ENCODE assay signal across 12 mouse cellular contexts in genomic region chr14:118363391-118363821, GRCm38 (mm10).
DNase-seq lines count a peak whose midpoint lies in the region; ATAC-seq and TF ChIP-seq lines count a peak whose summit lies in the region.
"Had no signal": no experiment of that assay in that cellular context is flagged by ENCODE, and none has a peak within 500 bp of the region (broad histone marks: within the 10 kb centered on the region; RNA-seq: fewer than 3 reads in every experiment).

No protein-coding gene starts in this region.

- no peak overlapping the region; the same call in 1 of the 2 replicates for H3K4me2 ChIP-seq in embryonic facial prominence, embryonic 11.5 days (ENCODE audit: low read depth, low read length)
- H3K4me2 ChIP-seq in limb, embryonic 13.5 days (replicated peaks) = peak overlapping the region; percentile 59
- H3K4me2 ChIP-seq: lung, embryonic 15.5 days; midbrain, embryonic 12.5 days had no signal

- peaks cover 45% of the 10 kb centered on the region for H3K4me1 ChIP-seq in E14TG2a.4 (replicated peaks; ENCODE audit: low read depth, low read length)
- no peaks in the 10 kb centered on the region for H3K4me1 ChIP-seq in embryonic facial prominence, embryonic 11.5 days (ENCODE audit: control insufficient read depth, insufficient read depth, low read length)
- H3K4me1 ChIP-seq in limb, embryonic 13.5 days = peaks cover 20% of the 10 kb centered on the region
- H3K4me1 ChIP-seq: lung, embryonic 15.5 days had no signal

- H3K9me3 ChIP-seq in E14TG2a.4 (ENCODE audit: low read length) = peaks cover 6% of the 10 kb centered on the region
- H3K9me3 ChIP-seq in embryonic facial prominence, embryonic 11.5 days (replicated peaks; ENCODE audit: control insufficient read depth, low read length) = no peaks in the 10 kb centered on the region
- no peaks in the 10 kb centered on the region for H3K9me3 ChIP-seq in limb, embryonic 13.5 days
- H3K9me3 ChIP-seq: lung, embryonic 15.5 days; midbrain, embryonic 12.5 days had no signal

- peaks cover 9% of the 10 kb centered on the region; the same call in 1 of the 2 replicates for H3K27me3 ChIP-seq in E14TG2a.4 (ENCODE audit: insufficient read depth, low read length)
- H3K27me3 ChIP-seq in embryonic facial prominence, embryonic 11.5 days (ENCODE audit: control insufficient read depth, insufficient read depth, low read length) = no peaks in the 10 kb centered on the region
- peaks cover 85% of the 10 kb centered on the region for H3K27me3 ChIP-seq in limb, embryonic 13.5 days
- H3K27me3 ChIP-seq: lung, embryonic 15.5 days had no signal

- no peaks in the 10 kb centered on the region for H3K36me3 ChIP-seq in E14TG2a.4 (ENCODE audit: insufficient read depth, low read length)
- no peaks in the 10 kb centered on the region for H3K36me3 ChIP-seq in embryonic facial prominence, embryonic 11.5 days (replicated peaks; ENCODE audit: control insufficient read depth, insufficient read depth, low read depth, low read length)
- no peaks in the 10 kb centered on the region for H3K36me3 ChIP-seq in limb, embryonic 13.5 days
- H3K36me3 ChIP-seq: lung, embryonic 15.5 days; midbrain, embryonic 12.5 days had no signal

- 54% methylated on average over 21 of the region's 21 CpGs for WGBS in embryonic facial prominence, embryonic 11.5 days
- 15% methylated on average over 21 of the region's 21 CpGs for WGBS in limb, embryonic 13.5 days

- H3K9ac ChIP-seq in embryonic facial prominence, embryonic 11.5 days (replicated peaks; ENCODE audit: low read length) = no peak overlapping the region
- H3K9ac ChIP-seq in limb, embryonic 13.5 days = peak overlapping the region; percentile 43; the same call in 1 of the 2 replicates
- H3K9ac ChIP-seq: lung, embryonic 15.5 days; midbrain, embryonic 12.5 days had no signal

- intact Hi-C loops in heart, postnatal 10 days (cut with DNase I) = no loop called here

- TF ChIP-seq CTCF in E14TG2a.4 (conservative IDR thresholded peaks at IDR 0.05; ENCODE audit: low read length) = no peak
- TF ChIP-seq CTCF in layer of hippocampus, adult 2 months (conservative IDR thresholded peaks at IDR 0.05) = no peak

- H3K4me3 ChIP-seq in E14TG2a.4 (replicated peaks; ENCODE audit: low read length) = peak overlapping the region; percentile 59
- H3K4me3 ChIP-seq in embryonic facial prominence, embryonic 11.5 days (ENCODE audit: low read depth, low read length) = no peak overlapping the region
- H3K4me3 ChIP-seq in limb, embryonic 13.5 days = peak overlapping the region; percentile 35
- H3K4me3 ChIP-seq in layer of hippocampus, adult 2 months = no peak overlapping the region
- H3K4me3 ChIP-seq: lung, embryonic 15.5 days; midbrain, embryonic 12.5 days had no signal

- no peak overlapping the region for H3K27ac ChIP-seq in embryonic facial prominence, embryonic 11.5 days (replicated peaks; ENCODE audit: low read depth, low read length)
- no peak overlapping the region for H3K27ac ChIP-seq in limb, embryonic 13.5 days
- H3K27ac ChIP-seq in layer of hippocampus, adult 2 months = no peak overlapping the region
- H3K27ac ChIP-seq: lung, embryonic 15.5 days; midbrain, embryonic 12.5 days had no signal

- peak; percentile 76 for DNase-seq in heart, adult 11 months
- no peak for DNase-seq in heart, postnatal 10 days
- DNase-seq in embryonic facial prominence, embryonic 11.5 days (ENCODE audit: low spot score) = peak; percentile 21
- no peak for DNase-seq in layer of hippocampus, adult 2 months (ENCODE audit: low spot score in 2 of 2)
- no peak for DNase-seq in gastrocnemius, postnatal 25 days
- DNase-seq in gastrocnemius, adult 8-10 months (ENCODE audit: low spot score in 2 of 2) = no peak
- DNase-seq: cerebellum, adult 2 months; kidney, postnatal 36 days had no signal

- no peak for ATAC-seq in embryonic facial prominence, embryonic 11.5 days (replicated peaks; ENCODE audit: insufficient number of reproducible peaks, low FRiP score, low TSS enrichment, low read depth)
- ATAC-seq in limb, embryonic 13.5 days (ENCODE audit: low FRiP score, low read depth) = 0 out of 2 replicates have a peak, but pooled peaks have one; percentile 33

Comparison
In these comparisons a context has a peak if more than half of its experiments do, and no peak if none do; other contexts are left out.
1. DNase-seq: peak in heart, adult 11 months (single experiment) and embryonic facial prominence, embryonic 11.5 days (single experiment); none in heart, postnatal 10 days (0 of 2), layer of hippocampus, adult 2 months (0 of 2), gastrocnemius, postnatal 25 days (single experiment) and gastrocnemius, adult 8-10 months (0 of 2).
2. H3K4me3 ChIP-seq: peak in E14TG2a.4 (single experiment) and limb, embryonic 13.5 days (single experiment); none in embryonic facial prominence, embryonic 11.5 days (single experiment) and layer of hippocampus, adult 2 months (single experiment).